Mouse (Mus musculus) spleen, postnatal 36 days (tissue): ENCODE results near the gene Fam178b.
A peak's percentile ranks its signal among the peaks of the same experiment; 100 is the strongest.
"Not testable (repeated sequence)": the region's sequence is repeated elsewhere in the genome, so short reads cannot be mapped to it uniquely, and the experiment has no call there.

ENCODE experiments used
- DNase-seq, 2 experiments: peaks; one replicate each; pipeline ENCODE4 v3.0.0; 2022; ENCODE audit warnings: low spot score in 2 of 2, mixed read lengths in 1 of 2

Gene Fam178b

GRCm38 (mm10) chr1:36672648-36673350 lies 10.2 kb downstream of the Fam178b start:
- no peak for DNase-seq

- no peak for DNase-seq
These were observed 11.7 kb downstream of the Fam178b start for GRCm38 (mm10) chr1:36671260-36671659.

- DNase-seq = no peak
These were observed 12.7 kb downstream of the Fam178b start for GRCm38 (mm10) chr1:36670256-36670655.

GRCm38 (mm10) chr1:36668007-36668406 lies 15.0 kb downstream of the Fam178b start:
- DNase-seq = not testable (repeated sequence)

- DNase-seq = no peak
These were observed 17.0 kb downstream of the Fam178b start for GRCm38 (mm10) chr1:36665934-36666333.

- DNase-seq = no peak
These were observed 17.7 kb downstream of the Fam178b start for GRCm38 (mm10) chr1:36665165-36665723.

- DNase-seq = no peak
These were observed 18.5 kb downstream of the Fam178b start for GRCm38 (mm10) chr1:36664457-36664856.

- DNase-seq = no peak
These were observed 24.2 kb downstream of the Fam178b start for GRCm38 (mm10) chr1:36658621-36659399.

GRCm38 (mm10) chr1:36657658-36658415 lies 25.1 kb downstream of the Fam178b start:
- peak; percentile 5 to 6 for DNase-seq

GRCm38 (mm10) chr1:36656233-36656632 lies 26.8 kb downstream of the Fam178b start:
- no peak for DNase-seq

GRCm38 (mm10) chr1:36655039-36655438 lies 27.9 kb downstream of the Fam178b start:
- no peak for DNase-seq

GRCm38 (mm10) chr1:36647631-36648030 lies 35.4 kb downstream of the Fam178b start:
- no peak for DNase-seq

- DNase-seq = no peak
These were observed 36.7 kb downstream of the Fam178b start for GRCm38 (mm10) chr1:36646285-36646684.

- no peak for DNase-seq
These were observed 38.4 kb downstream of the Fam178b start for GRCm38 (mm10) chr1:36644615-36645007.

GRCm38 (mm10) chr1:36643957-36644614 lies 38.9 kb downstream of the Fam178b start:
- no peak for DNase-seq

GRCm38 (mm10) chr1:36635826-36636485 lies 47.0 kb downstream of the Fam178b start:
- no peak for DNase-seq

GRCm38 (mm10) chr1:36634940-36635339 lies 48.0 kb downstream of the Fam178b start:
- peak; percentile 32 to 47 for DNase-seq

GRCm38 (mm10) chr1:36633920-36634319 lies 49.1 kb downstream of the Fam178b start:
- no peak for DNase-seq

GRCm38 (mm10) chr1:36632846-36633245 lies 50.1 kb downstream of the Fam178b start:
- no peak for DNase-seq

- DNase-seq = no peak
These were observed 50.9 kb downstream of the Fam178b start for GRCm38 (mm10) chr1:36632090-36632489.

GRCm38 (mm10) chr1:36631391-36631790 lies 51.6 kb downstream of the Fam178b start:
- no peak for DNase-seq
